Mouse (Mus musculus) regulatory T cell (primary cell): ENCODE results near the gene Gnl3l.

ENCODE experiments used
- in situ Hi-C: fragments of 300-600 bp; cut with MboI, MseI; formaldehyde crosslinking; loops from one replicate; pipeline ENCODE4 v1.15.1; 2025; ENCODE audit warnings: high pct_unique_total_duplicates

Gene Gnl3l

DNA sequence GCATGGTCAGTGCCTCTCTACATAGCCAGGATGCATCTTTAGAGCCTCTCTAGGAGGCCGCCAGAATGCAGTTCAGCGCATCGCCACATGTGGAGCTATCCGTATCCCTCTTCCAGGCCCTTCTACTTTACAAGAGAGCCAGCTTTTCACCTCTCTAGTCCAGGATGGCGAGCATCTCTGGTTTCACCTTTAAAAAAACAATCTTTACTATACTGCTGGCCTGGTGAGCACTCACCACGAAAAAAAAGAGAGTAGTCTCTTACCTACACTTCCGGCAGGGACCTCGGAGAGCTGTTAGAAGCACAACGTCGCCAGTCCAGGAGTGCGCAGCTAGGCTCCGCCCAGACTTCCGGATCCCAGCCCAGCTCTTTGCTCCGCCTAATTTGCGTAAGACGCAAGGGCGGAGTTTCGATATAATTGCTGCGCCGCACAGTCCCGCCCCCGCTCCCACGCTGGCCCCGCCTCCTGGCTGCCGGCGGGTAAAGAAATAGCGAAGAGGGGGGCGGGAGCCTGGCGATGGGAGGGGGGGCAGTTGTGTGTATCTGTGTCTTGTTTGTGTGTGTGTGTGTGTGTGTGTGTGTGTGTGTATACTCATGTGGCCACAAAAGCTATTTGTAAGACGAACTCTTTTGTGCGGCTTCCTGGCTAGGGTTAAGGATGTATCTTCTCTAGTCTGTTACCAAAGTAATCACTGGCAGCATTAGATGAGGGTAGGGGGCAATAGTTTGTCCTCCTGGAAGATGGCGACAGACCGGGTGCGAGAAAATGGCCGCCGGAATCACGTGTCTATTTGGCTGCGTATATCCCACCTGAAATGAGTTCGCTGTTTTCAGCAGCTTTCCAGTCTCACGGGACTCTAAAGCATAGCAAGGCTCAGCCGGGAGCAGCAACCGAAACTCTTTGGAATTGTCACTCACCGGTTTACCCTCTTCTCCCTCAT is at the start of gene Gnl3l:
TSS of gene Gnl3l (minus strand) at position 385 of the 940 bp plus-strand sequence.
- in situ Hi-C loops = no loop called here

DNA sequence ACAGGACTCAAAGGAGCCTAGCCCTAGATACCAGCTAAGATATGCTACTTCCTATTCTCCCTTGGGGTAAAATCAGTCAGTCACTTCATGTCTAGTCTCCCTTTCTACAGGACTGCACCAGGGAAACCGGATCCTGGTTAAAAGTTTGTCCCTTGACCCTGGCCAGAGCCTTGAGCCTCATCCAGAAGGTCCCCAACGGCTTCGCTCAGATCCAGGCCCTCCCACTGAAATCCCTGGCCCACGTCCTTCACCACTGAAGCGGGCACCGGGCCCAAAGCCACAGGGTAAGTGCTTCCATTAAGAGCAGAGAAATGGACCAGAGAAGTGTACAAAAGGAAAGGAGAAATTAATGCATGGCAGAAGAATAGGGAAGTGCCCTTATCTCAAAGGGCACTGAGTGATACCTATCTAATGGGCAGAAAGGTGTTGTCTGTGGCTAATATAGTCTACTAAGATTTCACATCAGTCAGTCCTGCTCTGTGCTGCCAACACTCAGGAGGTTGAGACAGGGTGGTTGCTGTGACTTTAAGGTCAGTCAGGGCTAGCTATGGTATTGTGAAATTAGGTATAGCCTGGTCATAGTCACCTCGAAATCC is 49.0 kb upstream of the Gnl3l start:
- in situ Hi-C loops = no loop called here

DNA sequence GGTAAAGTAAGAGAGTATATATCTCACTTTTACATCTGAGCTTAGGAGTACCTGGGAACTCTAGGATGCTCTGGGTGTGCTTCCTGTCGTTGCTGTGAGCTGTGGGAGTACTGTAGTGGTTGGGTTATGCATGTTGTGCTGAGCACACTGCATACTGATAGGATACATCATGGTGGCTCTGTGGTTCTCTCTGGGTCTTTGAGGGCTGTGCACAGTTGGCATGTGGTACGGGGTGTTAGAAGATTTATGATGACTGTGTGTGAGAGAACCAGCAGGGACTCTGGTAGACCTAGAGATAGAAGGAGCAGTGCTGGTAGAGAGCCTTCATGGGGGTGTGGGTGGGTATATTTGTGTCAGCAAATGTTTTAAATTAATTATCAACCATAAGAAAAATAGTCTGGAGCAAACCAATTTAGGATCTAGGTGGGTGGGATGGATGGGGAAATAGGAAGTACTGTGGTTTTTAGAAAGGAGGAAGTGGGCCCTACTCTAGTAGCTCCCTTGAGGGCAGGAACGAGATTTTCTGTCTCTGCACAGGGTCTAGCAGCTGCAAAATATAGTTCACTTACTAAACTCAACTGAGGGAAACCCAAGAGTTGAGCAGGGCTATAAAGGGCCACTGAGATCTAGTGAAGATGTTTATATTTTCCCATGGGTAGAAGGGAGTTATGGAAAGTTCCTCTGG is 44.6 kb upstream of the Gnl3l start:
- in situ Hi-C loops = no loop called here

DNA sequence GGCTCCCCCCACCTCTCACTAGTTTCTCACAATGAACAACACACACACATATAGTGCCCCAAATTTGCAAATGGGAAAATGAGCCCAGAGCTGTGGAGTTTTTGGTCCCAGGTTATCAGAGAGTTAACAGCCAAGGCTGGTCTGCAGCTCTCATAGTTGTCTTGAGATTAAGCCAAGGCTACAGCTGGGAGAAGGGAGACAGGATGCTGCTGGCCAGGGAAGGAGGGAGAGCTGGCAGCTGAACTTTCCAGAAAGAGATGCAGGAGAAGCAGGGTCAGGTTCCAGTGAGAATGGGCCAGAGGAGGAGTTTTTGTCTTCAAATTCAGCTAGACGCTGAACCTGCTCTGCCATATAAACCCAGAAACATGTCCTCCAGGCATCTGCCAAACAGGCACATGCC is 42.2 kb upstream of the Gnl3l start:
- in situ Hi-C loops = no loop called here

DNA sequence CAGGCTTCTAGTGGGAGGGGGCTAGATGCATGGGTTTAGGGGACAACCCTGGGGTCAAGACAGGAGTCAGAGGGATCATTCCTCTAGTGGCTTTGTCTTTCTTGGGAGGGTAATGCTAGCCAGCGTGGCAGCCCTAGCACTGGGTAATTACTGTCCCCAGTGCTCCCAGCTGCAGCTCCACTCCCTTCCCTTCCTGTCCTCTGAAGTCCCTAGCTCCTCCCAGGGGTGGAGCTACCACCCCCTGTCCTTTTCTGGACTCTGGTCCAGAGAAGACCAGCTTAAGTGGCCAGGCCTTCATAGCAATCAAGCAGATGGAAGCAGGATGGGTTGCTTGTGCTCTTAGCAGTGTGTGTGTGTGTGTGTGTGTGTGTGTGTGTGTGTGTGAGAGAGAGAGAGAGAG is 38.4 kb upstream of the Gnl3l start:
- in situ Hi-C loops = no loop called here

DNA sequence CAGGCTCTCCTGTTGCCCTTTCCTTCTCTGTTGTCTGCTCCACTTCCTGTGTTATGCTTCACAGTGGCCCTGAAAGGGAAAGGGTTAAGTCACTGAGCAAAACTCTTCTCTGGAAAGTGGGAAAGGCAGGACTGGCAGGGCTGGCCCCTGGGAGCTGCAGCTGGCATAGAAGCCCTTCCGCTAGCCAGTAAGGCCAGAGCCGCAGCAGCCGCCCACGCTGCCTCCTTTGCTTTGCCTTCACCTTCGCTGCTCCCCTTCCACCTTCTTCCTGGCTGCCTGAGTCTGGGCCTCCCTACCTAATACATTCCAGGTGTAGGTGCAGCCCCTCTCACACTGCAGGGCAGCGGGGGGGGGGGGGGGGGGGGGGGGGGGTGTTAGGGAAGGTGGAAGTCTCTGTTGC is 37.4 kb upstream of the Gnl3l start:
- in situ Hi-C loops = no loop called here

DNA sequence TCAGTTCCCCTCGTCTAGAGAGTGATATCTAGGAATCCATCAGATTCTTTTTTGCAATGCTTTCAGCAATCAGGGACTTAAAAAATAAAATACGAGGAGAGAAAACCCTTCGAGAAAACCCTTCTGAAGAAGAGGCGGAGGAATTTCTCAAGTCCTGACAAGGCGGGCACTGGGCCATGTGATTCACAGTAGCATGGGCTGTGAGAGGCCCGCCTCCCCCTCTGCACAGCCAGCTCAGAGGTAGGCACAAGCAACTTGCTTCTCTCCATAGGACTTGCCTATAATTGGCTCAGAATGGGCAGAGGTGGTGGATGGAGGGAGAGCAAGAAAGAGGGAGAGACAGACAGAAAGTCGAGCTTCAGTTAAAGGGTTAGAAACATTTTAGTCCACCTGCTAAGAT is 33.2 kb upstream of the Gnl3l start:
- in situ Hi-C loops = no loop called here

DNA sequence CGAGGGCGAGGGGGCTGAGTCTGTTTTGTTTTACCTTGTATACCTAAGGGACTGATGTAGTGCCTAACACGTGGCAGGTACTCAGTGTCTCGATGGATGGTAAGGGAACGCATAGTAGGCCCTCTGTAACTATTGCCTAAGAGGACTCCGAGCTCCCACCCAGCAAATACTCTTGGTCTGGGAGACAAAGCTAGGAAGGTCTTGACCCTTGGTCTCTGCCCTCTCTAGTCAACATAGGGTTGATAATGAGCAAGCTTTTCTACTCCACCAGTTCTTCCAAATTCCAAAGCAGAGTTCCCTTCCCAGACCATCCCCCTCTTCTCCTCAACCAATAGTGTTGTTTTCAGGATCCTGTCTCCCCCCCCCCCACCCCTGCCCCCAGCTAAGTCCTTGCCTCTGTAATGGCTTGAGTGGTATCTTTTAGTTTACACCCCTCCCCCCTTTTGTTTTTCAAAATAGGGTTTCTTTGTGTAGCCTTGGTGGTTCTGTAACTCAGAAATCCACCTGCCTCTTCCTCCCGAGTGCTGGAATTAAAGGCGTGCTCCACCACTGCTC is 32.6 kb upstream of the Gnl3l start:
- in situ Hi-C loops = no loop called here

DNA sequence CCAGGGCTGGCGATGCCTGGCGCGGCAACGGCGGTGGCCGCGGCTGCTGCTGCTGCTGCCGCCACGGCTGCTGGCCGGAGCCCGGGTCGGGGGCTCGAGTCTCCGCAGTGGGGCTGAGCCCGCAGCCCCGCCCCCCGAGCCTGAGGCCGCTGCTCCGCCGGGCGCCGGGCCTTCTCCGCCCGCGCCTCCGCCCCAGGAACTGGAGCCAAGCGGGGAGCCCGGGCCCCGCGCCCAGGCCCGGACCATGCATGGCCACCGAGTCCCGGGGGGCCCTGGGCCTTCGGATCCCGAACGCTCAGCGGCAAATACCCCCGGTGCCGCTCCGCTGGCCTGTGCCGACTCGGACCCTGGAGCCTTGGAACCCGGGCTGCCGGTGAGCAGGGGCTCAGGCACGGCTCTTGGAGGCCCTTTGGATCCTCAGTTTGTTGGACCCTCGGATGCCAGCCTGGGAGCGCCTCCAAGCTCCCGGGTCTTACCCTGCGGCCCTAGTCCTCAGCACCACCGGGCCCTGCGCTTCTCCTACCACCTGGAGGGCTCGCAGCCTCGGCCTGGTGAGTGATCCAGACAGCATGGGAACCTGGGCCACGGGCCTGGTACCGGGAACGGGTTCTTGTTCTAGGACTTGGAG is 30.4 kb upstream of the Gnl3l start:
- in situ Hi-C loops = no loop called here

DNA sequence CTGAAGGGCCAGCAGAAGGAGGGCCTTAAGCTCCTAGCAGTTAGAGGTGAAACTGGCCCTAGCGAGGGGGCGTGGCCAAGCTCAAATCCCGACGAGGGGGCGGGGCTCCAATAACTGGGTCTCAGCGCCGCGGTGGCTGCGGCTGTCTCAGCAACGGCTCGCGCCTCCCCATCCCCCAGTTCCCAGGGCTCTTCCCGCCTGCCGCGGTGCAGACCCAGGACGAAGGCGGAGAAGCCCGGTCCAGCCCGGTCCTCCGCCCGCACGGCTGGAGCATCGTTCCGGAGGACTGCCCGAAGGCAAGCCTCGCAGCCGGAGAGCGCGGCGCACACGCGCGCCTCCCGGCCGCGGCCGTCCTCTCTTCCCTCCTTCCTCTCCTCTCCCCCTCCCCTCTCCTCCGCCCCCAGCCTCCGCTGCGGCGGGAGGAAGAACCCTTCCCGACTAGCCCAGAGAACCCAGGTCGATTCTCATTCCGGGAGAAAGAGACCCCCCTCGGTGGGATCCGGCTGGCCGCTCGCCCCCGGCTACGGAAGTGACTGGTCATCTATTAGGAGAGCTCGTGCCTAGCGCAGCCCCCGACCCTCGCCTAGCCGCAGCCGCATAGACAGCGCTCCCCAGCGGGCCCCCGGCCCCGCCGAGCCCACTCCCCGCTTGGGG is 29.8 kb upstream of the Gnl3l start:
- in situ Hi-C loops = no loop called here

DNA sequence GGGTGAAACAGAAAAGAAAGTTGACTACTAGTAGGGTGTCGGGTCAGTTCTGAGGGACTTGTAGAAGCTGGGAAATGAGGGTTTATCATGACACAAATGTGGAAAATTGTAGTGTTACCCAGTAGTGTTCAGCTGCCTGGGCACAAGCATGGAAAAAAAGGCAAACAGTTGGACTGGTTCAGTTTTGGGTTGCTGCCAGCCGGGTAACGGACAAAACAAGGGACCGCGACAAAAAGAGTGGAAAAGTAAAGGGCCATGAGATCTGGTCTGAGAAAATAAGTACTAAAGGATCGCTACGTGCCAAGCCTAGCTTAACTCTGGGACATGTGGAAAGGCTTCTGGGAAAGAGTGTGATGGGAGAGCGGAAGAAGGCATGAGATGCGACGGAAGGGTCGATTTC is 29.2 kb upstream of the Gnl3l start:
- in situ Hi-C loops = no loop called here

DNA sequence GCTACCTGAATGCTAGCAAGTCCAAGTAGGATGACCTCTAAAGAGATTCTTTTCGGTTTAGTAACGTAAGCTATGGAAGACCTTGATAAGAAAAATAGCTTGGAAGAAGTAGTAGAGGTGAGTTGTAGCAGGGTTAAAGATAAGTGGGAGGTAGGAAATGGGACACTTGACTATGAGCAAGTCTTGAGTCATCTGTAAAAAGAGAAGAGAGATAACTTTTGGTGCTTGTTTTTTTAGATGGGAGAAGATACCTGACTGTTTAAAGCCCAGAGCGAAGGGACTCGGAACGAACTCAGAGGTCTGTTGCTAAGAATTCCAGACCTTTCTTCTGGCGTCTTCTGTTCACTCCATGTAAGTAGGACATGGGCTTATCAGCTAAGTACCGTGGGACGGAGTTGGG is 28.7 kb upstream of the Gnl3l start, which contains the start of gene Fgd1:
TSS of gene Fgd1 (plus strand) at position 301 of the 400 bp plus-strand sequence.
- in situ Hi-C loops = no loop called here

DNA sequence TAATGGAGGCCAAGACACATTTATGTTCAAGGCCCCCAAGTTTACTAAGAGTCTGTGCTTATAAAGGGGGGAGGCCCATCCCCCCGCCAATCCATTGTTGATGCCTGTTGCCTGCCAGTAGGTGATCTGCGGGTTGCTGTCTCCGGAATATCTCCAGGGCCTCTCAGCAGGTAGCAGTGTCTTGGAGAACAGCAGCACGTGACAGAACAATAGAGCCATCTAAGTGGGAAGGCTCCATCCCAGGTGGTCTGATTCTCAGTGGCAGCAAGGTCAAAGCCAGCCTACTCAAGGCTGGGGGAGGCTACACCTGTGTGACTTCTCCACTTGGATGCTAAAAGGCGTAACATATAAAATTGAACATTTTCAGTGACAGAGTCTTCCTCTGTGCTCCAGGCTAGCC is 24.1 kb upstream of the Gnl3l start:
- in situ Hi-C loops = no loop called here

DNA sequence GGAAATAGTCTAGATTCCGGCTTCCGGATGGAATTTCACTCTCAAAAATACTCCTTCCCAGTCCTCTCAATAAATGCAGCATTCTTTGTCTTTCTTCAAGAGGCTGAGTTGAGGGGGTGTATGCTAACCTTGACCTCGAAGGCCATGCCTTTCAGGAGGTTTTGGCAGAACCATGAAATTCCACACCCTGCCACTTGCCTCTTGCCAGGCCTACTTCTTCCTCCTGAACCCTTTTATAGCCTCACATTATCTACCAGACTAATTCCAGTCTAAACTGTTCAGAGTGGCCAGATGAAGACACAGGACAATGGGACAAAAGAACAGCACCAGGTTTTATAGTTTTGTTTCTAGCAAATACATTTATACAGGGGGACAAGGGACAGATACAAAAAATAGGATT is 14.3 kb upstream of the Gnl3l start:
- in situ Hi-C loops = no loop called here

DNA sequence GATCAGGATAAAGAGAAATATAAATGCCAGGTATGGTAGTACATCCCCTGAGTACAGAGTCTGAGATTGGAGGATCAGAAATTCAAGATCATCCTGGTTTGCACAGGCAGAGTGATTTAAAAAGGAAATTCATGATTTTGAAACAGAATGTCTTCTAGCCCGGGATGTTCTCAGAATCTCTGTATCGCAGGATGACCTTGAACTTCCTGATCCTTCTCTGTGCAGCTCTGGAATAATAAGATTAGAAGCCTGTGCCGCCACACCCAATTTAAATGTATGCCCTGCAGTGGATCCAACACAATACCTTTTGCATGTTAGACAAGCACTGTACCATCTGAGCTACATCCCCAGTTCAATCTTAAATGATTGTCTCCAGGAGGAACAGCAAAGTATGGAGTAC is 1.7 kb upstream of the Gnl3l start:
- in situ Hi-C loops = no loop called here

DNA sequence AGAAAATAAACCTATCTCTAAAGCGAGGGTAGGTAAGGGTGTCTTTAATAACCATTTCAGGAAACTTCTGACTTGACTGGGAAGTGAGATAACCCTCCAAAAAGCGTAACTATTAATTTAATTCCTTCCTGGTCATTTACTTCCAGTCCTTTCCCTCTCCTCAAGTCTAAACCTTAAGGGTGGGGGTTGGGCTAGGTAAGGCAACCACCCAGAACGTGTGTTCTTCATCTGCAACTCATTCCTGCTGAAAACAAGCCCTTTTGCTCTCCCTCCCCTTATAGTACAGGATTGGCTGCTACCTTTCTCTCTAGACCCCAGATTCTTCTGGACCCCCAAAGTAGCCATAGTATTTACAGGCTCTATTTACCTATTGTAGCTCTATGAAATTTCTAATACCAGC is 775 bp upstream of the Gnl3l start:
- in situ Hi-C loops = no loop called here

DNA sequence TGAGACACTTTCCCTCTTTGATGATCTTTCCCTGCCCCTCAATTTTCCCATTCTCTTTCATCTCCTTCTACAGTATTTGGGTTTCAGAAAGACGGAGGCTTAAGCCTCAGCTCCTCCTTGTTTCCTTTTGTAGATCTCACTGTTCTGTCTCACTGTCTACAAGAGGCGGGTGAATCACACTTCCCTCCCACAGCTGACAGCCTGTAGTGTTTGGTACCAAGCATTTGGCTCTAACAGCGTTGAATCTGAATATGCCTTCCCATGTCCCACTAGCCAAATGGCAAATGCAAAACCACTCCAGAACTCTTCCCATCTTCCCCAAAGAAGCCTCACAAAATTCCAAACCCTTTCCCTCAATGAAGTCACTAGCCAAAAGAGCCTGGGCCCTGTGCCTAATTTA is 20.3 kb downstream of the Gnl3l start:
- in situ Hi-C loops = no loop called here

DNA sequence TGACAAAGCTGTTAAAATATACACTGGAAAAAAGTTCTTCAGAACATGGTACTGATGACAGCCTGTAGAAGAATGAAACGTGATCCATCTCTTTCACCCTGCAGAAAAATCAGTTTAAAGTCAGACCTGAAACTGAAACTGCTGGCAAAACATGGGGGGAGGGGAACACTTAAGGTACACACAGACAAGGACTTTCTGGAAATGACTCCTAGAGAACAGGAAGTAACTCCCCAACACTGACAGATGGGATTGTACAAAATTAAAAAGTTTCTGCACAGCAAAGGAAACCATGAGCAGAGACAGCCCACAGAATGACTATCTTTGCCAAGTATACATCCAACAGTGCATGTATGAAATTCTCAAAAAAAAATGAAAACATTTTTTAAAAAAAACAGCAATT is 35.5 kb downstream of the Gnl3l start:
- in situ Hi-C loops = no loop called here

DNA sequence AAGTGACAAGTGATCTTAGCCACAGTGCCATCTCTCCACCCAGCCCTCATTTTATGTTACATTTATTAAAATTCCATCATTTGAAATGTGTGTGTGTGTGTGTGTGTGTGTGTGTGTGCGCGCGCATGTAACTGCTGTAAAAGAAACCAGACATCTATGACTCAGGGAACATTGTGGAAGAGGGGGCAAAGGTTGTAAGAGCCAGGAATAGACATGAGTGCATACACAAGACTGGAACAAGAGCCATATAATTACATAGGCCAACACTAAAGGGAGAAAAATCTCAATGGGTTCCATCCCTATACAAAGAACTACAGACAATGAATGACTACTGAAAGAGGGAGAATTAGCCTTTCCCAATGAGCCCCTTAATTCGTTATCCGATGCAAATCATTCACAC is 41.7 kb downstream of the Gnl3l start:
- in situ Hi-C loops = no loop called here

DNA sequence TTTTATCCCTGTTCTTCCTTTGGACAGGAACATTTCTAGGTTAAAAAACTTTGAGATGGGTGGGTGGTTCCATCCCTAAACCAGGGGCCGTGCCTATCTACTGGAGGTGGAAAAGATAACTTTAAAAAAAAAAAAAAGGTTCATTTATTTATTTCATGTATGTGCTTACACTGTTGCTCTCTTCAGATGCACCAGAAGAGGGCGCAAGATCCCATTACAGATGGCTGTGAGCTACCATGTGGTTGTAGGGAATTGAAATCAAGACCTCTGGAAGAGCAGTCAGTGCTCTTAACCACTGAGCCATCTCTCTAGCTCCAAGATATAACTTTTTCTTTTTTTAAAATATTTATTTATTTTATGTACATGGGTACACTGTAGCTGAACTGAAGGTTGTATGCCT is 54.1 kb downstream of the Gnl3l start:
- in situ Hi-C loops = loop anchor here (25.0 kb wide), 1 partner anchor 451 kb away; no protein-coding TSS in a partner anchor

DNA sequence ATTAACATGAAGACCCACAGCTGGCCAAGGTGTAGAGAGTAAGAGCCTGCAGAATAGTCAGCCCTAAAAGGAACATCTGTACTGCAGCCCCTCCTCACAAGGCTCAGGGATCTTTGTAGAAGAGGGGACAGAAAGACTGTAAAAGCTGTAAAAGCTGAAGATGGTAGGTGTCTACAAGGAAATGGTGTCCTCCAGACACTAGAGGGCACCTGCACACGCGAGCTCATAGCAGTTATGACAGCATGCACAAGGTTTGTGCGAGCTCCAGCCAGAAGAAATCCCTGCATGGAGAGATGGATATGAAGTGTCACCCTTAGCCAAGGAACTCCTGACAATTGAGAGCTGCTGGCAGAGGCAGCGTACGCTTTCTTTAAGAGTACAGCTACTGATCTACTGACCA is 56.4 kb downstream of the Gnl3l start:
- in situ Hi-C loops = loop anchor here (25.0 kb wide), 1 partner anchor 448 kb away; no protein-coding TSS in a partner anchor
